Mouse (Mus musculus) liver, embryonic 16.5 days (tissue): ENCODE data around the gene Impg2. TPM values are rescaled to one million over a fixed set of nuclear protein-coding genes. Genes with fewer than 3 reads are reported as not detected.

Experiments
- ATAC-seq: fragments of 200-750 bp; cut with Nextera tagmentation; 2 replicates; pipeline ENCODE4 v1.8.0; 2017; ENCODE audit warnings: low read depth, mild to moderate bottlenecking, moderate number of reproducible peaks, moderate library complexity
- H3K27ac ChIP-seq: fragments of 300-500 bp; sonication (generic); 2 replicates; pipeline ENCODE4 v1.5.1; 2014; ENCODE audit warnings: mild to moderate bottlenecking, low read length
- H3K27me3 ChIP-seq: fragments of 300-500 bp; sonication (generic); 2 replicates; pipeline ENCODE4 v1.6.1; 2014; ENCODE audit warnings: low read depth, low read length, mixed read lengths; ENCODE audit not compliant: control insufficient read depth, insufficient read depth
- H3K36me3 ChIP-seq: fragments of 300-500 bp; sonication (generic); 2 replicates; pipeline ENCODE4 v1.6.1; 2014; ENCODE audit warnings: mild to moderate bottlenecking; ENCODE audit not compliant: control insufficient read depth, insufficient read depth
- H3K4me1 ChIP-seq: fragments of 300-500 bp; sonication (generic); 2 replicates; pipeline ENCODE4 v1.6.1; 2014; ENCODE audit warnings: low read depth, low read length, mixed read lengths; ENCODE audit not compliant: control insufficient read depth
- H3K4me2 ChIP-seq: fragments of 300-500 bp; sonication (generic); 2 replicates; pipeline ENCODE4 v1.6.1; 2014; ENCODE audit warnings: low read depth, low read length, mixed read lengths
- H3K4me3 ChIP-seq: fragments of 300-500 bp; sonication (generic); 2 replicates; pipeline ENCODE4 v1.5.1; 2014; ENCODE audit warnings: low read depth, mild to moderate bottlenecking, low read length
- H3K9ac ChIP-seq: fragments of 300-500 bp; sonication (generic); 2 replicates; pipeline ENCODE4 v1.6.1; 2014; ENCODE audit warnings: low read depth, low read length
- H3K9me3 ChIP-seq: fragments of 300-500 bp; sonication (generic); replicated peaks from 2 replicates; pipeline ENCODE4 v1.6.1; 2016; ENCODE audit warnings: low read length; ENCODE audit not compliant: control insufficient read depth
- WGBS: fragments of 180-500 bp; shearing (Covaris S2); extraction: QIAGEN DNeasy Blood & Tissue Kit; methylation state at CpG from one replicate; pipeline ENCODE4 v1.1.7; 2014; ENCODE audit not compliant: insufficient replicate concordance; 5-methylcytosine and 5-hydroxymethylcytosine counted together
- polyA plus RNA-seq: library from polyadenylated mRNA; unstranded; fragments of >200 nt; fragmentation: Nextera tagmentation; extraction: Ambion mirVana; gene quantifications from 2 replicates; pipeline ENCODE4 v1.2.1, GENCODE M21; 2015

Gene Impg2
- polyA plus RNA-seq: 0.12 and 0.26 TPM in 2 replicates

DNA sequence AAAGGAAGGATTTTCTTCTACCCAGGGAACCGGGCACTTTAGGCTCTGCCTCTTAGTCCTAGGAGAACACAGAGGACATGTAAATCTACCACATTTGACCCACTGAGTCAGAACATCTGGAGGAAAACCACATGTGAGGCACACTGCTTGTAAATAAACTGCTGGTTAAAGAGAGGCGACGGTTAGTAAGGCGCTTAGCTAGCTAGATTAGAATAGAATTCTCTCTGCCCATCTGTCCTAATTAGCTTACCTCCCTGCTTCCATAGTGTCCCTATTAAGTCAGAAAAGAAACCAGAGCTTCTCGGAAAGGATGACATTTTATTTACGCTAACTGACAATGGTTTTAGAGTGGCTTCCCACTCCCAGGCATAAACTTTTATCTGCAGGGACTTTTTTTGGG is at the start of gene Impg2:
TSS of gene Impg2 (plus strand) at position 263 of the 400 bp plus-strand sequence.
- ATAC-seq: no peak
- H3K4me2 ChIP-seq: no peak within 1 kb of the TSS
- WGBS: 75% methylated on average over 6 of the region's 6 CpGs

DNA sequence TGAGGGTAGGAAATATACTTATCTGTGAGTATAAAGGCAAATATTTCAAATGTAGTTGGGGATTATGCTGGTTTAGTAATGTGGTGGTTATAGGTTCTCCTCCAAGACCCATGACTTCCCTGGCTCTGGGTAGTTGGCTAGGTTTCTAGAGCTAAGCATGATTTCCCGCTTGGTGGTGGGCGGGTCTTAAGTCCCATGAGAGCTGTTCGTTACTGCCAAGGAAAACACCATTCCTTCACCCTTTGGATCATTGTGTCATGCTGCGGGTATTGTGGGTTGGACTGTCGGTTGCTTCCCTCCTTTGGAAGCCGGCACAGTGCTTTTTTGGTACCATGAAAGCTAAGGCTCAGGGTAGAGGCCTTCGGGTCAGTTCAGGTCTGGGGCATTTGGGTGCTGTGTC is 40.6 kb upstream of the Impg2 start:
- no peaks in the 10 kb centered on the region for H3K4me1 ChIP-seq
- no peak for ATAC-seq
- H3K9me3 ChIP-seq: no peaks in the 10 kb centered on the region
- no peak overlapping the region for H3K4me2 ChIP-seq
- WGBS: 78% methylated on average over 7 of the region's 7 CpGs
- H3K36me3 ChIP-seq: peaks cover 3% of the 10 kb centered on the region
- no peak overlapping the region for H3K4me3 ChIP-seq
- no peak overlapping the region for H3K27ac ChIP-seq
- H3K9ac ChIP-seq: no peak overlapping the region
- H3K27me3 ChIP-seq: no peaks in the 10 kb centered on the region

More for the DNA sequence above, at the start of gene Impg2:
- Histone ChIP-seq H3K4me1 (no peaks in the 10 kb centered on the region), H3K27ac (no peak within 1 kb of the TSS), H3K27me3 (no peaks in the 10 kb centered on the region), H3K4me3 (no peak within 1 kb of the TSS), H3K36me3 (no peaks in the 10 kb centered on the region), H3K9ac (no peak within 1 kb of the TSS), H3K9me3 (no peaks in the 10 kb centered on the region)

DNA sequence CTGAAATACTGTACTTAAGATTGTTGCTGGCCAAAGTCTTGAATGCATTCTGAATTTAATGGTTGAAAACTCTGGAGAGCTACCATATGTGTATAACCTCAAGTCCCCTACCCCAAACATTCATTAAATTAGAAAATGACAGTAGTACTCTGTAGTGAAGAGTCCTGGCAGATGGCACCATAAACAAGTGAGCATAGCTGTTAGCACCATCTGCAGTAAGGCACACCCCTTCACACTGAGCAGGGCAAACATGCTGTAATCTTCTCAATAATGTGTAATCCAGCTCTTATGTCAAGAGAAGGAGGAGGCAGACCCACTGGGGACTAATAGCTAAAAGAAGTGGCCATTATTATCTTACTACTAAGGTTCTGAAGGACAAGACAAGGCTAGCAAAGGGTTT is 33.9 kb upstream of the Impg2 start:
- ATAC-seq: no peak
- Histone ChIP-seq H3K4me3 (no peak overlapping the region), H3K4me1 (no peaks in the 10 kb centered on the region), H3K9ac (no peak overlapping the region), H3K36me3 (peaks cover 8% of the 10 kb centered on the region), H3K4me2 (no peak overlapping the region), H3K27me3 (no peaks in the 10 kb centered on the region), H3K9me3 (no peaks in the 10 kb centered on the region), H3K27ac (no peak overlapping the region)

DNA sequence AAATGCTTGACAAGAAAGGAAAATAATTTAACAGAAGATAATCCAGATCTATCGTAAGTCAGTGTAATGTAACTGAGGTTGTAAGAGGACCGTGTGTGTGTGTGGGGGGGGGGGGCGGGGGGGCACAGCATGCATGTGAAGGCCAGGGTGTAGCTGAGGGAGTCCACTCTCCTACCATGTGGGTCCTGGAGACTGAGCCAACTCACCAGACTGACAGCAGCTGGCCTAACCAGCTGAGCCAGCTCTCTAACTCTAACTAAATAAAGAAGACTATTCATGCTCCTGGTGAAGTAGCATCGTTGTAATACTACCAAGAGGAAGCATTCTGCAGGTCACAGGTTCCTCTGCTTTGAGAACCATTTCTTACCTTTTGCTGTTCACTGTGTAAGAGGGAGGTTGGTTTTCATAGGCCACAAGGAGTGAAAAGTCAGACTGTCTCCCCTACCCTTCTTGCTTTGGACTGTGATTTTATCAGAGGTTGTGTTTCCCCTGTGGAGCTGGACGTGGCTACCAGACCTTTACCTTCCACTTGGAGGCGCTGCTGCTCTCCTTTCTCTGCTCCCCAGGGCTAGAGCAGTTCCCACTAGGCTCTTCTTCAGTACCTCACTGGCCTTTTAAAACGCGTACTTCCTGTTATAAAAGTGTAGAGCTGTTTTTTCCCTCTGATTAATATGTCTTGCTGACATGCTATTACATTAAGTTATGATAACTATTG is 28.1 kb upstream of the Impg2 start:
- 63% methylated on average over 8 of the region's 8 CpGs for WGBS
- Histone ChIP-seq H3K4me3 (no peak overlapping the region), H3K9ac (no peak overlapping the region)

DNA sequence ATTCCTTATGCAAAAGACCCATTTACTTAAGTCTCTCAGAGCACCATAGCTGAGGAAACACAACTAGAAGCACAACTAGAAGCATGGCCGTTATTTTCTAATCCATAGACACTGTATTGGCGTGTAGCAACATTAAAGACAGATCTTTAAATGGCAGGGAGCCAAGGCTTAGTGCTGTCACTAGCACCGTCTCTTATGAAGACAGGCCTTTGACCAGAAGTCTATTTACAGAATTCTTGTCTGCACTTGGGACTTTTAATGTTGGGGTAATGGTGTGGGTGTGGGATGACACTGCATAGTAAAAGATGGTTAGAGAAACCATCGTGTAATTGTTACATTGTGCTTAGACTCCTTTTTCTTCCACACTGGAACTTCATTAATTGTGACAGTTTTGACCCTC is 17.2 kb upstream of the Impg2 start:
- Histone ChIP-seq H3K27me3 (no peaks in the 10 kb centered on the region), H3K9me3 (no peaks in the 10 kb centered on the region), H3K36me3 (peaks cover 10% of the 10 kb centered on the region; the same call in 1 of the 2 replicates), H3K9ac (no peak overlapping the region), H3K4me3 (no peak overlapping the region), H3K27ac (no peak overlapping the region), H3K4me1 (no peaks in the 10 kb centered on the region), H3K4me2 (no peak overlapping the region)
- peak; percentile 78 for ATAC-seq
- 75% methylated on average over 4 of the region's 4 CpGs for WGBS

More for the DNA sequence above, 28.1 kb upstream of the Impg2 start:
- no peak for ATAC-seq
- peaks cover 9% of the 10 kb centered on the region for H3K36me3 ChIP-seq
- no peaks in the 10 kb centered on the region for H3K27me3 ChIP-seq
- no peaks in the 10 kb centered on the region for H3K4me1 ChIP-seq
- H3K4me2 ChIP-seq: no peak overlapping the region
- no peak overlapping the region for H3K27ac ChIP-seq
- no peaks in the 10 kb centered on the region for H3K9me3 ChIP-seq

DNA sequence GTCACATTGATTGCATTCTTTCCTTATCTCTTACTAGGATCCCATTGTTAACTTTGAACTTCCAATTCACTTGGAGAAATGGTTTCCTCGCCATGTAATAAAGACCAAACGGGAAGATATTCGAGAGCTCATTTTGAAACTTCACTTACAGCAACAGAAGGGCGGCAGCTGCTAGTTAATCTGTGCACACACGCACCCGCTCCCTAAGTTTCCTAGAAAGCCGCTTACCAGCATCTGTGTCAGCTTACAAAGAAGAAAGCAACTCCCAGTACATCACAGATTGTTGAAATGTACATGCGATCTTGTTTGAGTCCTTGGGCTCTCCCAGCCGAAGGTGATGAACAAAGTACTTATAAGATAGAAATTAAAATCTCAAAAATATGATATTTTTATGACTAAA is 15.9 kb upstream of the Impg2 start:
- H3K9ac ChIP-seq: no peak overlapping the region
- H3K9me3 ChIP-seq: no peaks in the 10 kb centered on the region
- H3K27ac ChIP-seq: no peak overlapping the region
- peaks cover 10% of the 10 kb centered on the region; the same call in 1 of the 2 replicates for H3K36me3 ChIP-seq
- ATAC-seq: no peak
- no peaks in the 10 kb centered on the region for H3K27me3 ChIP-seq
- no peaks in the 10 kb centered on the region for H3K4me1 ChIP-seq
- H3K4me3 ChIP-seq: no peak overlapping the region
- 87% methylated on average over 9 of the region's 9 CpGs for WGBS
- H3K4me2 ChIP-seq: no peak overlapping the region

DNA sequence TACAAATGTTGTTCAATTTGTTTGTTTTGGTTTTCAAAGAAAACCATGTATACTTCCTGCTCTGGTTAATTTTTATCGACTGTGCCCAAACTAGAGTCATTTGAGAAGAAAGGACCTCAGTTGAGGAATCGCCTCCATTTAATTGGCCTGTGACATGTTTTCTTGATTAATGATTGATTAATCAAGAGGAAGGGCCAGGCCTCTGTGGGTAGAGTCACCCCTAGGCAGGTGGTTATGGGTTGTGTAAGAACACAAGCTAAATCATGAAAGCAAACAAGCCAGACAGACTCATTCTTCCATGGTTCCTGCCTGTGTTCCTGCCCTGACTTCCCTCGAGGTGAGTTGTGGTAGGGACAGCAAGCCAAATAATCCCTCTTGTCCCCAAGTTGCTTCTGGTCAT is 8.6 kb downstream of the Impg2 start:
- Histone ChIP-seq H3K27ac (no peak overlapping the region), H3K36me3 (no peaks in the 10 kb centered on the region), H3K4me2 (no peak overlapping the region), H3K4me3 (no peak overlapping the region), H3K27me3 (no peaks in the 10 kb centered on the region), H3K4me1 (no peaks in the 10 kb centered on the region), H3K9ac (no peak overlapping the region), H3K9me3 (no peaks in the 10 kb centered on the region)
- 62% methylated on average over 3 of the region's 3 CpGs for whole genome bisulfite sequencing
- ATAC-seq: no peak

DNA sequence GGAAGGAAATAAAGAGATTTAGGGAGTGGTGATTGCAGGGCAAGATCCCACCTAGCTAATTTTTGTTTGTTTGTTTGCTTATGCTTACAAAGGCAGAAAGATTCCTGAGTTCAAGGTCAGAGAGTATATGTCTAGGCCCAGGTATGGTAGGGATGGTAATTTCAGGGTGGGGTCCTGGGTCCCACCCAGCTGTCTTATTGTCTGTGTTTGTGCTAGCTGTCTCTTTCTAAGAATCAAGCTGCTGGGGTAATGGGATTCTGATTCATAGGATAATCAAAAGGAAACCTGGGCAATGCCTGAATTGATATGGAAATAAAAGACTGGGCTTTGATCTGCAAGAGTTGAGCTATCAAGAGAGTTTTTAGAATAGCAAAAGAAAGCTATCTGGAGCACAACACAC is 23.6 kb downstream of the Impg2 start:
- H3K4me3 ChIP-seq: no peak overlapping the region
- H3K27ac ChIP-seq: no peak overlapping the region
- no peaks in the 10 kb centered on the region for H3K27me3 ChIP-seq
- no peak overlapping the region for H3K4me2 ChIP-seq
- no peaks in the 10 kb centered on the region for H3K4me1 ChIP-seq
- H3K9me3 ChIP-seq: no peaks in the 10 kb centered on the region
- H3K36me3 ChIP-seq: no peaks in the 10 kb centered on the region
- no peak for ATAC-seq
- no peak overlapping the region for H3K9ac ChIP-seq

DNA sequence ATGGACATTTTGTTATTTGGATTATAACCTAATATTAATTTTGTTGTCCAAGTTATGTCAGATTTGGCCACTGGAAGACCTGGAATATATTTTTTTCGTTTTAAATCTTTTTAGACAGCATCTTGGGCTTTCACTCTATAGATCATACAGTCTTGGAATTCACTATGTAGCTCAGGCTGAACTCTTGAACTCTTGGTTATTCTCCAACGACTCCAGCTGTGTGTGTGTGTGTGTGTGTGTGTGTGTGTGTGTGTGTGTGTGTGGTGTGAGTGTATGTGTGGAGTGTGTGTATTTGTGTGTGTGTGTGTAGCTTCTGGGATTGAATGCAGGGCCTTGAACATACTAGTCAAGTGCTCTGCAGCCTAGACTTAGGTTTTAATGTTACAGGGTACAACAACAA is 25.3 kb downstream of the Impg2 start:
- Histone ChIP-seq H3K9ac (no peak overlapping the region), H3K9me3 (no peaks in the 10 kb centered on the region), H3K36me3 (no peaks in the 10 kb centered on the region), H3K4me1 (no peaks in the 10 kb centered on the region), H3K4me2 (no peak overlapping the region), H3K27me3 (no peaks in the 10 kb centered on the region), H3K27ac (no peak overlapping the region), H3K4me3 (no peak overlapping the region)
- 36% methylated on average over 2 of the region's 2 CpGs for WGBS
- no peak for ATAC-seq
